Mouse (Mus musculus): ENCODE data around the gene Gbp7.
"Not testable (repeated sequence)": the region's sequence is repeated elsewhere in the genome, so short reads cannot be mapped to it uniquely, and the experiment has no call there.

The Gbp7 gene

GRCm38 (mm10) chr3:142530087-142530953 is at the start of gene Gbp7:
Gene Gbp7, plus strand, starts transcription at chr3:142530342.
- peak; percentile 83 for DNase-seq (ENCODE audit: low read depth, low spot score)

DNA sequence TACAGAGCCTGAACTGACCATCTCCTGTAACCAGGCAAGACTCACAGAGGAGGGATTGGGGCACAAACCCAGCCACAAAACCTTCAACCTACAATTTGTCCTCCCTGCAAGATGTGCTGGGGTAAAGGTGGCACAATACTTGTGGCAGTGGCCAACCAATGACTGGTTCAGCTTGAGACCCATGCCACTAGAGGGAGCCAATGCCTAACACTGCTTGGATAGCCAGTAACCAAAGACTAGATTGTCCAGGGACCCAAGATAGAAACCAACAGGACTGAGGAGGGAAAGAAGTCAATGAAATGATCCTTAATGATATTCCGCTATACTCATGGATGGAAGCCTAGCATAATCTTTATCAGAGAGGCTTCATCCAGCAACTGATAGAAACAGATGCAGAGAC is 39.7 kb upstream of the Gbp7 start:
- DNase-seq (ENCODE audit: low read depth, low spot score): peak; percentile 88

GRCm38 (mm10) chr3:142493536-142494061 is 36.5 kb upstream of the Gbp7 start, which contains the start of gene Gbp5:
Gene Gbp5, plus strand, starts transcription at chr3:142493978.
- DNase-seq (ENCODE audit: low read depth, low spot score): peak; percentile 89

GRCm38 (mm10) chr3:142495146-142495655 is 34.9 kb upstream of the Gbp7 start:
- no peak for DNase-seq (ENCODE audit: low read depth, low spot score)

DNA sequence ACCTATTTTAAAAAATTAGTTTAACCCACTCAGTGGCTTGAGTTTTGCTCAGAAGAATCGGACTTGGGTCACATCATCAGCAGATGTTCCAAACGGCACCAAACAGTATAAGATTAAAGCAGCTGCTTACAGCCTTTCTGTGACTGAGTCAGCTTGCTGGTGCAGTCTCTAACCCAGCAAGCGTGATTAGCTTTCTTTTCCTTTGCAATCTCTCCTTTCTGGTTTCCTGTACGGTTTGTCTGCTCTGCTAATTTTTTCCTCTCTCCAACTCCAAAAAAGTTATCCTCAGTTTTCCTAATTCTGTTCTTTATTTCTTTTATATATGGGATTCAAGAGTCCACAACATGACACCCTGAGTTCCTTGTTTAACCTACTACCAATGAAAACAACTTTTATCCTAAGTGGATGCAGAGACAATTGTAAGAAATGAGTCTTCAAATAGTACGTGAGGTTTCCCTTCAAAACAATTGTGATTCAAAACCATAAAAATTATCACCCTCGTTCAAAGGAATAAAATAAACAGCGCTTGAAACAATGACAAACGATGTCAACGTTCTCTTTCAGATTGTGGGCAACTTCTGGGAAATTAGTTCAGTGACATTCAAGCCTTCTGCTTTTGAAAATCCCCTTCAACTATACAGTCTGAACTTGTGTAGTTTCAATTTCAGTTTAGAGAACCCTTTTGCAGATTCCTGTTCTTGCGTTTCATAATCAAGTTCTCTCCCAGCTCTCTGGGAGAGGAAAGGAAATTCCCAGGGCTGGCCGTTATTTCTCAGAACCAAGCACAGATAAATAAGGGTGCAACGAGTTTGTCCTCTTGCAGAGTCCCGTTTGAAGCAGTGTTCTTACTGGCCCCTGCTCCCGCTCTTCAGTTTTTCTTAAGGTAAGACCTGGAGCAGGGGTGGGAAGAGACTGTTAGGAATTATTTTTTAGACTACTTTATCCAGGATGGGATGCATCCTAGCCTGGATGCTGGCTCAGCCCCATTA is 33.7 kb upstream of the Gbp7 start:
- DNase-seq (ENCODE audit: low read depth, low spot score): peak; percentile 60

DNA sequence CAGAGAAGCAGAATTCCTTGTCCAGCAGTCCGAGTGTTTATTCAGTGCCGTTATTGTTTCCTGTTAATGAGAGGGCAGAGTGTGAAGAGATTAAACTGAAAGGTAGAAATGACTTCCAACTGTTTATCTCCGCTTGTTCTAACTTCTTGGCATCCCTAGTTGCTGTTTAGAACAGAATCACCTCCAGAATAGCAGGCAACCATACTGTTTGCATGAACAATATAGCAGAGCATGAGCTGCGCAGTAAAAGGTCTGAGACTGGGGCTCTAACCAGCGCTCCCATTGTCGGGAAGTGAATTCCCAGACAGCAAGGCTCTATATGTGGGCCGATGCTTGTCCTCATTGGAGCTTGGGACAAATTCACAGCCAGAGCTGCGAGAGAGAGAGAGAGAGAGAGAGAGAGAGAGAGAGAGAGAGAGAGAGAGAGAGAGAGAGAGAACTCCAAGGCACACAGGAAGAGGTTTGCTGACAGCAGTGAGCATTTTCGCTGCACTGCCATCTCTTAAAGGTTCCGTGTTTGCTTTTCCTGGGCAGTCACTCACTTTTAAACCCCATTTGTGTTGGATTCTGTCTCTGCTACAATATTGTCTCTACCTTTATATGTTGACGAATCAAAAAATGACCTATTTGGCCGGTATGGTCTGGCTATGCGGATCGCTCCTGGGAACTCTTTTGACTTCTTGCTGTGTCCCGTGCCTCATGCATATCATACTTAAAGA is 32.9 kb upstream of the Gbp7 start:
- peak; percentile 64 for DNase-seq (ENCODE audit: low read depth, low spot score)

DNA sequence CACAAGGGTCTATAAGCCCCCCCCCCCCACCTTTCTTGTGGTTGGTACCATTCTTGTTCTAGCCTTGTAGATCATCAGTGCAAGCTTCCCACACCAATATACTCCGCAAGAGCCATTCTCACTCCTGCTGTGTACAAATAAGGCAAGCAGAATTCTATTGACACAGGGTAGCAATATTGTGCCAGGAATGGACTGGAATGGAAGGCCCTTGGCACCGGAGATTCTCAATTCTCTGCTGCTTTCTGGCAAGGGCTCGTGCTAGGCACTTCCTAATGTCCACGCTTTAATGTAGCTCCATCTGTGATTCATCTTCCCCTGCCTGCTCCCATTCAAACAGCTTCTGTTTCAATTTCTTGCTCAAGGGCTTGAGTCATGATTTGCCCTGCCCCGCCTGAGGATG is 31.2 kb upstream of the Gbp7 start:
- DNase-seq (ENCODE audit: low read depth, low spot score): no peak

DNA sequence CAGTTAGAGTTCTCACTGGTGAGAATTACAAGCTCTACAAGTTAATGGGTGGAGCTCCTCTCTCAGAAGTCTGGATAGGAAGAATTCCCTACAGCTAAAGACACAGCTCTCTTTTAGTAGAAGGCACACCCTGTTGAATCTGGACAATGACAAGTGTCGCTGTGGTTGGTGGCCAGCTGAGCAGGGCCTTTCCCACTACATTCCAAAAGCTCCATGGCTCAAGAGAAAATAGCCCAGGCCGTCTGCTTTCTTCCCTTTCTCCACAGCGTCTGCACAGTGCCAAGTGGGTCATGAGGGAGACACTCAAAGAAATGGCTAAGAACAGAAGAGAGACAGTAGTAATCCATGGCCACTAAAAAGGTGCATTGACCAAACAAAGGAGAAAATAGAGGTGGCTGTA is 2.0 kb upstream of the Gbp7 start:
- DNase-seq (ENCODE audit: low read depth, low spot score): no peak

- no peak for DNase-seq (ENCODE audit: low read depth, low spot score)
These were observed 545 bp upstream of the Gbp7 start for GRCm38 (mm10) chr3:142529597-142529996.

DNA sequence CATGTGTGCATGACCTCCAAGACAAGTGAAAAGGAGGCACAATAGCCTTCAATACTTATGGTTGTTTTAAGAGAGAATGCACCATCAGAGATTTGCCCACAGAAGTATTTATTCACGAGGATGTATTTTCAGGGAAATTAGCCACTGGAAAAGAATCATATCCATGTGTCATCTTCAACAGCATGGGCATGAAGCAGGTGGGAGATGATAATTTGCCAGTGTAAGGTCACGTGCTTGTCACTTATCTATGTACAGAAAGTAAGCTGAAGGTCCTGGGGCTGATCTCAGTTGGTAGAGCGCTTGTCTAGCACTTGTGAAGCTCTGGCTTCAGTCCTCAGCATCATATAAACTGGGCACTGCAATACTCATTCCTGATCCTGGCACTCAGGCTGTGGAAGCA is 1.5 kb downstream of the Gbp7 start:
- DNase-seq (ENCODE audit: low read depth, low spot score): no peak

DNA sequence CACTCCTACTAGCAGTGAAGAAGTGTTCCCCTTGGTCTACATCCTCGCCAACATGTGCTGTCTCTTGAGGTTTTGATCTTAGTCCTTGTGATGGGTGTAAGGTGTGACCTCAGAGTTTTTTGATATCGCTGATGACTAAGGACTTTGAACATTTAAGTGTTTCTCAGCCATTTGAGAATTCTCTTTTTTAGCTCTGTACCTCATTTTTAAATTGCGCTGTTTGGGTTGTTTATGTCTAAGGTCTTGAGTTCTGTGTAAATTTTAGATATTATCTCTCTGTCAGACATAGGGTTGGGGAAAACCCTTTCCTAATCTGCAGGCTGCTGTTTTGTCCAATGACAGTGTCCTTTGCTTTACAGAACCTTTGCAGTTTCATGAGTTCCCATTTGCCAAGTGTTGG is 3.0 kb downstream of the Gbp7 start:
- peak; percentile 70 for DNase-seq (ENCODE audit: low read depth, low spot score)

GRCm38 (mm10) chr3:142535667-142536066 is 5.5 kb downstream of the Gbp7 start:
- DNase-seq (ENCODE audit: low read depth, low spot score): no peak

DNA sequence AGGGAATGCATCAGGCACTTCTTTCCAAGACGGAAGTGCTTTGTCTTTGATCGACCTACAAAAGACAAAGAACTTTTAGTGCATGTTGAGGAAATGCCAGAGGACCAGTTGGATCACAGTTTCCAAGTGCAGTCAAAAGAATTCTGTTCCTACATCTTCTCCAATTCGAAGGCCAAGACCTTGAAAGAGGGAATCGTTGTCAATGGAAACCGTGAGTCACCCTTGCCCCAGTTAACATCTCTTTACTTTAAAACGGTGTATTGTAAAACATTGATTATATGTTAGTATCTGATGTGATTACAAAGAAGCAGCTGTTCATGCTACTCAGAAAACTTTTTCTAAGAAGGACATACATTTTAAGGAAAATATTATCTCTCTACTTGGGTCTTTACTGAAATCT is 11.2 kb downstream of the Gbp7 start:
- DNase-seq (ENCODE audit: low read depth, low spot score): no peak

DNA sequence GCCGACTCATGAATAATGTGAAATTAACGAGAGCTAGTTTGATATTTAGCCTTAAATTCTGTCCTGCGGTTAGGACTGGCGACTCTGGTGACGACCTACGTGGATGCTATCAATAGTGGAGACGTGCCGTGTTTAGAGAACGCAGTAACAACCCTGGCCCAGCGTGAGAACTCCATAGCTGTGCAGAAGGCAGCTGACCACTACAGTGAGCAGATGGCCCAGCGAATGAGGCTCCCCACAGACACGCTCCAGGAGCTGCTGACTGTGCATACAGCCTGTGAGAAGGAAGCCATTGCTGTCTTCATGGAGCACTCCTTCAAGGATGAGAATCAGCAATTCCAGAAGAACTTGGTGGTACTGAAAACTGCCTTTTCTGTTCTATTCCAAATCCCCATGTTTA is 12.6 kb downstream of the Gbp7 start:
- DNase-seq (ENCODE audit: low read depth, low spot score): not testable (repeated sequence)

- peak; percentile 56 for DNase-seq (ENCODE audit: low read depth, low spot score)
These were observed 16.5 kb downstream of the Gbp7 start for GRCm38 (mm10) chr3:142546690-142547089.

GRCm38 (mm10) chr3:142550052-142550676 is 20.0 kb downstream of the Gbp7 start:
- peak; percentile 37 for DNase-seq (ENCODE audit: low read depth, low spot score)

DNA sequence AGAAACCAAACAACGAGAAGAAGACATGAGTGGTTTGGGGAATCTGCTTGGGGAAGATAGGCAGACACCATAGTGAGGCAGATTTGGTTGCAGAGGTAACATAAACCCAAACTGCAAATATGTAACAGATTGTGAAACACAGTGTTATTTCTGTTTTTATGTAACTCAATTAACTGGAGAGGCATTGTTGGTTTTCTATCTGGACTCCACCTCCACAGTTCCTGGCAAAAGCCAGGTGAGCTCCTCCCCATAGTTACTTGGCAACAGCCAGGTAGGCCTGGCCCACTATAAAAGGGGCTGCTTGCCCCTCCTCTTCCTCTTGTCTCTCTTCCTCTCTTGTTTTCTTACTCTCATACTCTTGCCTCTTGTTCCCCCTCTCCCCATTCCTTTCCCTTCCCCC is 24.5 kb downstream of the Gbp7 start:
- DNase-seq (ENCODE audit: low read depth, low spot score): no peak

GRCm38 (mm10) chr3:142555623-142556022 is 25.5 kb downstream of the Gbp7 start:
- DNase-seq (ENCODE audit: low read depth, low spot score): no peak

GRCm38 (mm10) chr3:142559632-142560228 is 29.6 kb downstream of the Gbp7 start, which contains the start of gene Gbp3:
Gene Gbp3, plus strand, starts transcription at chr3:142560026.
- DNase-seq (ENCODE audit: low read depth, low spot score): peak; percentile 56

GRCm38 (mm10) chr3:142560296-142560948 is 30.3 kb downstream of the Gbp7 start:
- peak; percentile 92 for DNase-seq (ENCODE audit: low read depth, low spot score)
